Mouse (Mus musculus) MEL (cell line): ENCODE measurements around the gene Nudt15. TPM values are rescaled to one million over a fixed set of nuclear protein-coding genes. Genes with fewer than 3 reads are reported as not detected.

Experiments used
- DNase-seq: peaks from one replicate; pipeline ENCODE4 v3.0.0; 2011; ENCODE audit warnings: low read depth, low spot score
- H3K27ac ChIP-seq: 2 replicates; pipeline ENCODE4 v1.5.1; 2012; ENCODE audit warnings: low read depth, mild to moderate bottlenecking, control low read depth, low read length, moderate library complexity; ENCODE audit not compliant: control insufficient read depth
- H3K27me3 ChIP-seq, 2 experiments: fragments of 150-350 bp in 1 of 2; sonication (generic) in 1 of 2; 2 replicates each; pipeline ENCODE4 v1.6.1; 2012; ENCODE audit warnings: low read length in 2 of 2, mild to moderate bottlenecking in 2 of 2, improper control_type of control experiment in 1 of 2, moderate library complexity in 1 of 2; ENCODE audit not compliant: insufficient read depth in 2 of 2, control insufficient read depth in 1 of 2
- H3K36me3 ChIP-seq, 2 experiments: 2 replicates each; pipeline ENCODE4 v1.6.1; 2012 to 2014; ENCODE audit warnings: low read length in 2 of 2, improper control_type of control experiment in 1 of 2, inconsistent platforms in 1 of 2, mild to moderate bottlenecking in 1 of 2; ENCODE audit not compliant: insufficient read depth in 2 of 2, control insufficient read depth in 1 of 2
- H3K4me1 ChIP-seq, 2 experiments: fragments of 150-350 bp in 1 of 2; sonication (generic) in 1 of 2; 2 replicates each; pipeline ENCODE4 v1.6.1; 2012; ENCODE audit warnings: low read length in 2 of 2, improper control_type of control experiment in 1 of 2, mild to moderate bottlenecking in 1 of 2; ENCODE audit not compliant: insufficient read depth in 2 of 2, control insufficient read depth in 1 of 2
- H3K4me3 ChIP-seq, 2 experiments: fragments of 150-350 bp in 1 of 2; sonication (generic) in 1 of 2; 2 replicates each; pipeline ENCODE4 v1.5.1; 2012; ENCODE audit warnings: low read depth in 2 of 2, low read length in 2 of 2, mild to moderate bottlenecking in 2 of 2, moderate library complexity in 2 of 2, control low read depth in 1 of 2, improper control_type of control experiment in 1 of 2; ENCODE audit not compliant: control insufficient read depth in 1 of 2, insufficient read depth in 1 of 2
- H3K79me2 ChIP-seq: 2 replicates; pipeline ENCODE4 v1.6.1; 2012; ENCODE audit warnings: mild to moderate bottlenecking, low read length, moderate library complexity; ENCODE audit not compliant: control insufficient read depth, poor library complexity, insufficient read depth
- H3K9ac ChIP-seq: 2 replicates; pipeline ENCODE4 v1.6.1; 2012; ENCODE audit warnings: low read depth, mild to moderate bottlenecking, control low read depth, low read length, moderate library complexity; ENCODE audit not compliant: control insufficient read depth, poor library complexity, severe bottlenecking
- H3K9me3 ChIP-seq: fragments of 150-350 bp; sonication (generic); replicated peaks from 2 replicates; pipeline ENCODE4 v1.6.1; 2012; ENCODE audit warnings: mild to moderate bottlenecking, low read length, improper control_type of control experiment, moderate library complexity; ENCODE audit not compliant: insufficient read depth
- BHLHE40 ChIP-seq: IDR thresholded peaks from 2 replicates; pipeline ENCODE4 v1.6.1; 2012; ENCODE audit warnings: low read depth, mild to moderate bottlenecking, inconsistent platforms, low read length, improper control_type of control experiment, borderline replicate concordance
- CHD1 ChIP-seq: IDR thresholded peaks from 2 replicates; pipeline ENCODE4 v1.6.1; 2012; ENCODE audit warnings: low read depth, mild to moderate bottlenecking, inconsistent platforms, low read length, improper control_type of control experiment
- CHD2 ChIP-seq: IDR thresholded peaks from 2 replicates; pipeline ENCODE4 v1.6.1; 2011; ENCODE audit warnings: low read length, improper control_type of control experiment
- E2F4 ChIP-seq: IDR thresholded peaks from 2 replicates; pipeline ENCODE4 v1.6.1; 2011; ENCODE audit warnings: low read depth, low read length, improper control_type of control experiment, borderline replicate concordance
- ETS1 ChIP-seq: IDR thresholded peaks from 2 replicates; pipeline ENCODE4 v1.6.1; 2012; ENCODE audit warnings: low read depth, mild to moderate bottlenecking, inconsistent platforms, low read length, improper control_type of control experiment, moderate library complexity
- GABPA ChIP-seq: IDR thresholded peaks from 2 replicates; pipeline ENCODE4 v1.6.1; 2012; ENCODE audit warnings: low read depth, mild to moderate bottlenecking, inconsistent platforms, low read length, improper control_type of control experiment, moderate library complexity
- GATA1 ChIP-seq: IDR thresholded peaks from 2 replicates; pipeline ENCODE4 v1.6.1; 2011; ENCODE audit warnings: low read depth, low read length, improper control_type of control experiment
- JUND ChIP-seq: IDR thresholded peaks from 2 replicates; pipeline ENCODE4 v1.6.1; 2011; ENCODE audit warnings: low read depth, mild to moderate bottlenecking, improper control_type of control experiment, low read length
- KAT2A ChIP-seq: conservative IDR thresholded peaks from 2 replicates; pipeline ENCODE4 v1.6.1; 2012; ENCODE audit warnings: low read depth, low read length, improper control_type of control experiment, inconsistent platforms
- MAFK ChIP-seq: IDR thresholded peaks from 2 replicates; pipeline ENCODE4 v1.6.1; 2011; ENCODE audit warnings: low read depth, mild to moderate bottlenecking, low read length, improper control_type of control experiment, borderline replicate concordance
- MAX ChIP-seq: IDR thresholded peaks from 2 replicates; pipeline ENCODE4 v1.6.1; 2011; ENCODE audit warnings: low read length, improper control_type of control experiment
- MAZ ChIP-seq: IDR thresholded peaks from 2 replicates; pipeline ENCODE4 v1.6.1; 2012; ENCODE audit warnings: low read depth, mild to moderate bottlenecking, inconsistent platforms, low read length, improper control_type of control experiment
- MEF2A ChIP-seq: IDR thresholded peaks from 2 replicates; pipeline ENCODE4 v1.6.1; 2014; ENCODE audit warnings: low read depth, mild to moderate bottlenecking, inconsistent platforms, low read length, improper control_type of control experiment; ENCODE audit not compliant: poor library complexity, insufficient replicate concordance, severe bottlenecking; ENCODE audit errors: extremely low read depth
- MXI1 ChIP-seq: IDR thresholded peaks from 2 replicates; pipeline ENCODE4 v1.6.1; 2011; ENCODE audit warnings: mild to moderate bottlenecking, low read depth, low read length, improper control_type of control experiment
- MYB ChIP-seq: IDR thresholded peaks from 2 replicates; pipeline ENCODE4 v1.6.1; 2011; ENCODE audit warnings: mild to moderate bottlenecking, low read depth, low read length, improper control_type of control experiment
- NELFE ChIP-seq: IDR thresholded peaks from 2 replicates; pipeline ENCODE4 v1.6.1; 2011; ENCODE audit warnings: low read depth, low read length, improper control_type of control experiment
- POLR2AphosphoS2 ChIP-seq: IDR thresholded peaks from 2 replicates; pipeline ENCODE4 v1.6.1; 2011; ENCODE audit warnings: low read length, improper control_type of control experiment
- POLR2AphosphoS5 ChIP-seq: IDR thresholded peaks from 2 replicates; pipeline ENCODE4 v1.6.1; 2012; ENCODE audit warnings: low read depth, borderline replicate concordance, mild to moderate bottlenecking, inconsistent platforms, low read length, moderate library complexity, mixed read lengths
- RAD21 ChIP-seq: IDR thresholded peaks from 2 replicates; pipeline ENCODE4 v1.6.1; 2011; ENCODE audit warnings: mild to moderate bottlenecking, low read depth, low read length, improper control_type of control experiment
- RCOR1 ChIP-seq: IDR thresholded peaks from 2 replicates; pipeline ENCODE4 v1.6.1; 2012; ENCODE audit warnings: low read depth, mild to moderate bottlenecking, inconsistent platforms, low read length, improper control_type of control experiment
- SMC3 ChIP-seq: IDR thresholded peaks from 2 replicates; pipeline ENCODE4 v1.6.1; 2011; ENCODE audit warnings: low read depth, low read length, improper control_type of control experiment
- TAL1 ChIP-seq: IDR thresholded peaks from 2 replicates; pipeline ENCODE4 v1.6.1; 2012; ENCODE audit warnings: mild to moderate bottlenecking, inconsistent platforms, low read length, moderate library complexity, mixed read lengths
- TCF12 ChIP-seq: IDR thresholded peaks from 2 replicates; pipeline ENCODE4 v1.6.1; 2014; ENCODE audit warnings: low read depth, mild to moderate bottlenecking, inconsistent platforms, low read length, improper control_type of control experiment, moderate library complexity
- UBTF ChIP-seq: IDR thresholded peaks from 2 replicates; pipeline ENCODE4 v1.6.1; 2012; ENCODE audit warnings: low read depth, mild to moderate bottlenecking, inconsistent platforms, low read length, improper control_type of control experiment, moderate library complexity, borderline replicate concordance; ENCODE audit not compliant: insufficient read depth
- USF1 ChIP-seq: IDR thresholded peaks from 2 replicates; pipeline ENCODE4 v1.6.1; 2014; ENCODE audit warnings: low read depth, mild to moderate bottlenecking, inconsistent platforms, low read length, improper control_type of control experiment, moderate library complexity
- USF2 ChIP-seq, 2 experiments: IDR thresholded peaks; 2 replicates each; pipeline ENCODE4 v1.6.1; 2011 to 2012; ENCODE audit warnings: improper control_type of control experiment in 2 of 2, low read length in 2 of 2, borderline replicate concordance in 1 of 2, inconsistent platforms in 1 of 2, low read depth in 1 of 2, mild to moderate bottlenecking in 1 of 2; ENCODE audit not compliant: insufficient read depth in 1 of 2
- ZC3H11A ChIP-seq: IDR thresholded peaks from 2 replicates; pipeline ENCODE4 v1.6.1; 2012; ENCODE audit warnings: low read depth, mild to moderate bottlenecking, inconsistent platforms, low read length, improper control_type of control experiment
- ZKSCAN1 ChIP-seq: IDR thresholded peaks from 2 replicates; pipeline ENCODE4 v1.6.1; 2012; ENCODE audit warnings: low read depth, mild to moderate bottlenecking, inconsistent platforms, low read length, improper control_type of control experiment, moderate library complexity
- ZMIZ1 ChIP-seq: IDR thresholded peaks from 2 replicates; pipeline ENCODE4 v1.6.1; 2012; ENCODE audit warnings: low read depth, mild to moderate bottlenecking, inconsistent platforms, low read length, improper control_type of control experiment, moderate library complexity
- ZNF384 ChIP-seq: IDR thresholded peaks from 2 replicates; pipeline ENCODE4 v1.6.1; 2012; ENCODE audit warnings: low read depth, mild to moderate bottlenecking, inconsistent platforms, low read length, improper control_type of control experiment
- polyA plus RNA-seq, 2 experiments: library from polyadenylated mRNA; stranded (reverse) in 1 of 2; unstranded in 1 of 2; fragments of >175 nt in 1 of 2; fragments of >200 nt in 1 of 2; gene quantifications; 2 replicates each; pipeline versions ENCODE4 v1.2.1 to v1.2.4; 2012; ENCODE audit warnings: low replicate concordance in 2 of 2, low read depth in 1 of 2; ENCODE audit not compliant: insufficient read length in 2 of 2, insufficient read depth in 1 of 2, missing spikeins in 1 of 2
- total RNA-seq: library from RNA; depleted of rRNA; stranded (reverse); fragments of 300-350 nt; gene quantifications from 2 replicates; pipeline ENCODE4 v1.2.3, GENCODE M21; 2012

The Nudt15 gene
- total and polyA plus RNA-seq, 3 experiments: 8.8 to 12.3 TPM; not detected in 1

DNA sequence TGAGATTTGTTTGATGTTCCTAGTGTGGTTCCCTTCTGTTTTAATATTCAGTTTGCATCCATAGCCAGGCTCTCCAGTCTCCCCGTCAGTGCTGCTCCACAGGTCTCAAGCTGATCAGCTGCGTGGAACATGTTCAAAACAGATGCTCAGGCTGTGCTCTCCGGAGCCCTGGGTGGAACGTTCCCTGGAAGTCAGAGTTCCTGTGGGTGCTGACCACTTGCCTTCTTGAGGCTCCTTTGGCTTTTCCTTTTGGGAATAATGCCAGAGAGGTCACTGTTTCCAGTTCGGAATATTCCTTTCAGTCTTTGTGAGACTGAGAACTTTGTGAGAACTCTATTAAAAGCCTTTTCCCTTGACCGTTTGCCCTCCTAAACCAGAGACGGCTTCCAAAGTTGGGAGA is 72.5 kb downstream of the Nudt15 start:
- no peak overlapping the region for H3K9ac ChIP-seq
- no peak for DNase-seq

DNA sequence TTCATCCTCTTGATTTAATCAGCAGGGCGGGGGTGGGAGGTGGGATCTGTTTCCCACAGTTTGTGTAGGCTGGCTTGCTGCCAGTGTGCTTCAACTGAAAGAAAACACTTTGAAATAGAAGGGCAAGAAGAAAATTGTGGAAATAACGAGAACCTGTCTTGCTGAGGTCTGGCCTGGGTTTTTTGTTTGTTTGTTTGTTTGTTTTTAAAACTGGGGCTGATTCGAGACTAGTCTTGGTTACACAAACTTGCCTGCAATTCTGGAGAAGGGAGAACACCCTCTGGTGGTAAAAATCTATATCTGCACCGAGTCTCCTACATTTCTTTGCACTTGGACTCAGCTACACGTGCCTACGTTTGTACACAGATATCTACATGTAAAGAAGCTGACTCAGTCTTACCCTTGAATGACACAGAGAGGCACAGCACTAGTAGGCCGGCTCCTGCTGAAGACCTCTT is 73.4 kb downstream of the Nudt15 start:
- Histone ChIP-seq H3K36me3 (peaks cover 0 to 8% of the 10 kb centered on the region in 2 experiments; a peak in 2 of 4 replicates), H3K4me1 (peaks cover 0 to 11% of the 10 kb centered on the region in 2 experiments; a peak in 2 of 4 replicates), H3K9ac (no peak overlapping the region; the same call in 1 of the 2 replicates), H3K79me2 (no peaks in the 10 kb centered on the region), H3K9me3 (no peaks in the 10 kb centered on the region), H3K27ac (peak overlapping the region; percentile 63), H3K27me3 (no peaks in the 10 kb centered on the region; a peak in 1 of 4 replicates), H3K4me3 (peak overlapping the region; percentile 23 to 38; a peak in 3 of 4 replicates)
- peak; percentile 88 for DNase-seq
- TF ChIP-seq SMC3 (peak; percentile 74), TAL1 (no peak), KAT2A (no peak), ZMIZ1 (no peak), JUND (no peak), ZNF384 (no peak), CHD2 (no peak), USF2 (IDR thresholded peaks at IDR 0.05; ENCODE audit: borderline replicate concordance in 1 of 2, insufficient read depth in 1 of 2, low read depth in 1 of 2, low read length in 2 of 2) (no peak), MAX (peak; percentile 91), GATA1 (peak; percentile 17; the same call in 1 of the 2 replicates), MXI1 (peak; percentile 90), NELFE (no peak), MYB (no peak), USF1 (peak; percentile 58), MAFK (no peak), ZC3H11A (peak; percentile 43; the same call in 1 of the 2 replicates), BHLHE40 (peak; percentile 95), POLR2AphosphoS2 (no peak), MEF2A (no peak), RCOR1 (no peak), POLR2AphosphoS5 (no peak), ZKSCAN1 (no peak), MAZ (no peak), TCF12 (0 out of 2 replicates have a peak, but pooled peaks have one; percentile 31), ETS1 (0 out of 2 replicates have a peak, but pooled peaks have one; percentile 15), RAD21 (peak; percentile 68), CHD1 (no peak), GABPA (no peak), E2F4 (no peak)

More for the DNA sequence above, 72.5 kb downstream of the Nudt15 start:
- H3K9me3 ChIP-seq: no peaks in the 10 kb centered on the region
- no peaks in the 10 kb centered on the region; a peak in 1 of 4 replicates for H3K27me3 ChIP-seq
- H3K36me3 ChIP-seq: peaks cover 0 to 8% of the 10 kb centered on the region in 2 experiments; a peak in 2 of 4 replicates
- peaks cover 0 to 11% of the 10 kb centered on the region in 2 experiments; a peak in 2 of 4 replicates for H3K4me1 ChIP-seq
- no peak overlapping the region for H3K4me3 ChIP-seq
- H3K79me2 ChIP-seq: no peaks in the 10 kb centered on the region
- no peak for TF ChIP-seq TCF12
- no peak for TF ChIP-seq ZKSCAN1
- no peak for TF ChIP-seq UBTF
- TF ChIP-seq USF2 (IDR thresholded peaks at IDR 0.05; ENCODE audit: borderline replicate concordance in 1 of 2, insufficient read depth in 1 of 2, low read depth in 1 of 2, low read length in 2 of 2): no peak
- TF ChIP-seq RCOR1: no peak
- TF ChIP-seq NELFE: no peak
- H3K27ac ChIP-seq: no peak overlapping the region
